ENCODE assay signal across 21 mouse cellular contexts in the genomic region with DNA sequence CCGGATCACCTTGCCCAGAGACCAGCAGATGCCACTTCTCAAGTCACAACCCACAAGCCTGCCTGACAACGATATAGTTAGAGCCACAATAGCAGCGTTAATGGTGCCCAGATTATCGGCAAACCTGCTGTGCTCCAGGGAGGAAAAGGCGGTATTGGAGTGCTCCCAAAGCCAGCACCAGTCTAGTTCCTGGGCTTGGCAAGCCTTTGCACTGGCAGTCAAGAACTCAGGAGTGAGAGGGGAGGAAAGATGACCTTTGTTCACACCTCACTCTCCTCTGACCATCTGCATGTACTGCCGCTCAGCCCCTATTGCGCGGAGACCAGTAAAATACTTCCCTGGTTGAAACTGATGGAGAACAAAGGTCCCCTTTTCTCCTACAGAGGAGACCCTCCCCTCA. TPM values are rescaled to one million over a fixed set of nuclear protein-coding genes. Genes with fewer than 3 reads are reported as not detected.
DNase-seq lines count a peak whose midpoint lies in the region; ATAC-seq lines count a peak whose summit lies in the region.
"Had no signal": no experiment of that assay in that cellular context is flagged by ENCODE, and none has a peak within 500 bp of the region (broad histone marks: within the 10 kb centered on the region; RNA-seq: fewer than 3 reads in every experiment).

No protein-coding gene starts in this region.

- ATAC-seq in heart, embryonic 13.5 days (ENCODE audit: extremely low read depth, insufficient number of reproducible peaks, low FRiP score, low TSS enrichment) = no peak
- no peak for ATAC-seq in kidney, embryonic 15.5 days (replicated peaks; ENCODE audit: low FRiP score)
- ATAC-seq: forebrain, embryonic 13.5 days had no signal

- H3K9ac ChIP-seq in heart, embryonic 13.5 days = no peak overlapping the region
- H3K9ac ChIP-seq in kidney, embryonic 15.5 days = no peak overlapping the region
- H3K9ac ChIP-seq: embryonic facial prominence, embryonic 13.5 days; forebrain, embryonic 13.5 days; hindbrain, embryonic 14.5 days; limb, embryonic 15.5 days; neural tube, embryonic 15.5 days; stomach, embryonic 15.5 days had no signal

- intact Hi-C loops in heart, postnatal 36 days (cut with DNase I) = no loop called here

- no peaks in the 10 kb centered on the region for H3K9me3 ChIP-seq in heart, embryonic 13.5 days
- H3K9me3 ChIP-seq in kidney, embryonic 15.5 days (replicated peaks) = no peaks in the 10 kb centered on the region
- H3K9me3 ChIP-seq: embryonic facial prominence, embryonic 13.5 days; forebrain, embryonic 13.5 days; limb, embryonic 15.5 days; neural tube, embryonic 15.5 days; stomach, embryonic 15.5 days had no signal

- H3K4me2 ChIP-seq in heart, embryonic 13.5 days = no peak overlapping the region
- H3K4me2 ChIP-seq in kidney, embryonic 15.5 days = no peak overlapping the region
- H3K4me2 ChIP-seq: embryonic facial prominence, embryonic 13.5 days; forebrain, embryonic 13.5 days; hindbrain, embryonic 14.5 days; limb, embryonic 15.5 days; neural tube, embryonic 15.5 days; stomach, embryonic 15.5 days had no signal

- DNase-seq in adrenal gland, postnatal 14 days = peak; percentile 24
- DNase-seq in adrenal gland, postnatal 36 days = no peak
- no peak for DNase-seq in heart, postnatal 36 days
- DNase-seq in kidney, adult 8-10 months = peak; percentile 32 to 47
- DNase-seq in neural tube, embryonic 10.5 days (ENCODE audit: extremely low spot score, low spot score) = no peak
- DNase-seq: cerebellum, postnatal 36 days; embryo, embryonic 11 days; gastrocnemius, adult 2 months; left cerebral cortex, postnatal 4 days; thymus, postnatal 25 days had no signal

- H3K27me3 ChIP-seq in heart, embryonic 13.5 days (replicated peaks) = no peaks in the 10 kb centered on the region
- no peaks in the 10 kb centered on the region for H3K27me3 ChIP-seq in kidney, embryonic 15.5 days
- H3K27me3 ChIP-seq: embryonic facial prominence, embryonic 13.5 days; forebrain, embryonic 13.5 days; limb, embryonic 15.5 days; neural tube, embryonic 15.5 days; stomach, embryonic 15.5 days had no signal

- no peak overlapping the region for H3K4me3 ChIP-seq in heart, embryonic 13.5 days
- no peak overlapping the region for H3K4me3 ChIP-seq in kidney, embryonic 15.5 days (replicated peaks)
- H3K4me3 ChIP-seq in brown adipose tissue, adult 24 weeks (ENCODE audit: insufficient read depth, low read depth, low read length) = no peak overlapping the region
- H3K4me3 ChIP-seq: embryonic facial prominence, embryonic 13.5 days; erythroblast, embryonic 14.5 days; forebrain, embryonic 13.5 days; gastrocnemius, adult 2 months; limb, embryonic 15.5 days; neural tube, embryonic 15.5 days; stomach, embryonic 15.5 days had no signal

- peaks cover 6% of the 10 kb centered on the region; the same call in 1 of the 2 replicates for H3K36me3 ChIP-seq in heart, embryonic 13.5 days
- H3K36me3 ChIP-seq in kidney, embryonic 15.5 days = 0 out of 2 replicates have a peak, but pooled peaks cover 2% of the 10 kb centered on the region
- H3K36me3 ChIP-seq: limb, embryonic 15.5 days; neural tube, embryonic 15.5 days; stomach, embryonic 15.5 days had no signal

- H3K4me1 ChIP-seq in heart, embryonic 13.5 days = peaks cover 27% of the 10 kb centered on the region
- H3K4me1 ChIP-seq in kidney, embryonic 15.5 days = peaks cover 21% of the 10 kb centered on the region
- H3K4me1 ChIP-seq in brown adipose tissue, adult 24 weeks (ENCODE audit: control insufficient read depth, insufficient read depth, insufficient read length, low read length) = peaks cover 20% of the 10 kb centered on the region
- H3K4me1 ChIP-seq: stomach, embryonic 15.5 days had no signal

- H3K27ac ChIP-seq in heart, embryonic 13.5 days (replicated peaks) = peak overlapping the region; percentile 53; the same call in 1 of the 2 replicates
- H3K27ac ChIP-seq in kidney, embryonic 15.5 days = no peak overlapping the region
- peak overlapping the region; percentile 82; the same call in 1 of the 2 replicates for H3K27ac ChIP-seq in brown adipose tissue, adult 24 weeks (replicated peaks; ENCODE audit: low read depth, low read length)
- H3K27ac ChIP-seq: embryonic facial prominence, embryonic 13.5 days; forebrain, embryonic 13.5 days; gastrocnemius, adult 2 months; hindbrain, embryonic 14.5 days; limb, embryonic 15.5 days; macrophage; neural tube, embryonic 15.5 days; stomach, embryonic 15.5 days had no signal

- 78% methylated on average over 8 of the region's 8 CpGs for WGBS in heart, embryonic 13.5 days
- whole genome bisulfite sequencing in kidney, embryonic 15.5 days = 64% methylated on average over 8 of the region's 8 CpGs

RNA-seq across cellular contexts. Expression of a gene that starts 19.7 kb away (rescaled TPM):
- total RNA-seq in adrenal gland, postnatal 14 days (2021) = 18.5 and 23.4 TPM in 2 replicates
- 10 to 100 TPM; 18.6 to 21.4 TPM for total RNA-seq in adrenal gland, postnatal 36 days (2021)
- polyA plus RNA-seq in heart, embryonic 13.5 days (2015; fragmentation: Nextera tagmentation; extraction: Ambion mirVana) = 28.2 and 31.6 TPM in 2 replicates
- 1 to 10 TPM; 4.7 to 4.8 TPM for total RNA-seq in heart, postnatal 36 days (2021)
- 49.4 and 52.8 TPM in 2 replicates for polyA plus RNA-seq in kidney, embryonic 15.5 days (2015; fragmentation: Nextera tagmentation; extraction: Ambion mirVana)
- 5.0 and 8.2 TPM in 2 replicates for polyA plus RNA-seq in brown adipose tissue, adult 24 weeks (2012; ENCODE audit: insufficient read depth, insufficient read length, missing spikeins)

Comparison
In these comparisons a context has a peak if more than half of its experiments do, and no peak if none do; other contexts are left out.
1. DNase-seq: peak in adrenal gland, postnatal 14 days (single experiment) and kidney, adult 8-10 months (2 of 2); none in adrenal gland, postnatal 36 days (0 of 2), heart, postnatal 36 days (0 of 2) and neural tube, embryonic 10.5 days (single experiment).